Mouse (Mus musculus) layer of hippocampus, adult 18-20 months (tissue): Measurements from ENCODE around the gene Gm26741. TPM values are rescaled to one million over a fixed set of nuclear protein-coding genes. Genes with fewer than 3 reads are reported as not detected.

Experiments
- DNase-seq, 2 experiments: peaks; one replicate each; pipeline ENCODE4 v3.0.0; 2022; ENCODE audit warnings: low spot score in 2 of 2
- total RNA-seq, 2 experiments: library from RNA; stranded (reverse); gene quantifications; 2 replicates each; pipeline ENCODE4 v1.2.3; 2021

Gm26741 gene
- total RNA-seq, 2 experiments from 2014 or later = not detected

DNA sequence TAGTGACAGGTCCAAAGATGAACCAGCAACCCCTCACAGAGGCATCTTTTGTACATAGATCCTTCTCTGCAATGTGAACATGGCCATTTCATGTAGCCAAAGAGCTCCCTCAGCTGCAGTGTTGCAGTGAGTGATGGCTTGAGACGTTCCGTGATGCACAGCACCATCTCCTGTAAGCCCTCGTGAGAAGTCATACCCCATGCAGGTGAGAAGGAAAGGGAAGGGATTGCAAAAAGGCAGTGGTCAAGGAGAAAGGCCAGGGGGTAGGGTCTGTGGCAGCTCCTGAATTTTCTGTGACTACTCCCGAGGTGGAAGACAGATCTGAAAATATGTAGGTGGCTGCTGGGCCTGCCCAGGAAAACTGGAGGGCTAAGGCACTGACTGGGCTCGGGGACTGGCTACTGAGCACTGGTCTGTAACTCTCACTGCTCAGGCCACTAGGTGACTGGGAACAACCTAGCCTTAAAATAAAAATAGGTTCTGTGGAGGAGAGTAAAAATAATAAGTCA, 30.4 kb downstream of the Gm26741 start, which contains the start of gene Nepn:
Gene Nepn (plus strand): TSS at position 51 of the 509 bp plus-strand sequence.
- no peak for DNase-seq

DNA sequence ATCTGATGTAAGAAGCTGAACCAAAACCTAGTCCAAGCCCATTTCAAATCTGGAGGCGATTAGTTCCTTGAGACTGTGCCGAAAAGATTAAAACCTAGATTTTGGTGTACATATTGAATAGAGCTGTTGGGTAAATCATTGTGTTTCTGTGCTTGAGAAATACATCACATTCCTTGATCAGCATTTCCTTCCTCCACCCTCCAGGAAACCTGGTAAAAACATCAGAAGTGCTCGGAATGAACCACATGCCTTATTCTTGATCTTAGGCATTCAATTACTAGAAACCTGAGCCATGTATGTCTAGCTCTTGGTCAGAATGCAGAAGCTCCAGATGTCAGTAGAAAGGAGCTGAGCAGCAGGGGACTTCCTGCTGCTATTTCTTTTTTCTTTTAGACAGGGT, 30.9 kb downstream of the Gm26741 start:
- no peak for DNase-seq

DNA sequence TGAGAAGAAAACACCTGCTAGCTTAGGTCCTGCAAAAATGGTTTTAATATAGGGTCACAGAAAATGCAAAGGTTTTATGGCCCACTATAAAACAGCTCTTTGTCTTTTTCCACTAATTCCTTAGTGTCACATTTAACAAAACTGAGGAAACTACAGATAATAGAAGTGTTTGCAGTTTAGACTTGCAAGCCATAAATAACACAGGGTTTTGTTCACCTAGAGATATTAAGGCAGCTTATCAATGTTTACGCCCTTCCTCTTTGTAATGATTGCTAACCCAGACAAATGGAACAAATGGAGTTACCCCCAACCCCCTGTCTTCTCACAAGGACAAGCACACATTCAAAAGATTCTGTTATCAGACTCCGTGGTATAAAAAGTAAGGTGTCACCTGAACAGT, 32.6 kb downstream of the Gm26741 start:
- DNase-seq = no peak

- no peak for DNase-seq
Observed at GRCm38 (mm10) chr10:52396647-52397046, 38.1 kb downstream of the Gm26741 start.

DNA sequence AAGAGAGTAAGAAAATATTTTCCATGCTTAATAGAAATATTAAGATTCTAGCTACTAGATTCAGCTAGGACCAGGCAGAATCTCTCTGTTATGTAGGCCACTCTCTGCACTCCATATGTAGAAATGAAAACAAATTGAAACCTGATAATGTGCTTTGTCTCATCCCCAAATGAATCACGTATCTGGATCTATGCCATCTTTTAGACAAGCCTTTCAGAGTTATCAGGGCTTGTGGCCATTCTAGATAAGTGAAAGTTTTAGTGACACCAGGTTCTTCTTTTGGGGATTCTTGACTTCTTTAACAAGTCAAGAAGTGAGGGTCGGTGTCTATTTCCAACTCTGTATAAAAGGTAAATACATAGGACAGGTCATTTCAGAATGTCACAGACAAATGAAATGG, 40.1 kb downstream of the Gm26741 start:
- DNase-seq = no peak

- DNase-seq = no peak
Observed at GRCm38 (mm10) chr10:52399722-52400121, 41.2 kb downstream of the Gm26741 start.

DNA sequence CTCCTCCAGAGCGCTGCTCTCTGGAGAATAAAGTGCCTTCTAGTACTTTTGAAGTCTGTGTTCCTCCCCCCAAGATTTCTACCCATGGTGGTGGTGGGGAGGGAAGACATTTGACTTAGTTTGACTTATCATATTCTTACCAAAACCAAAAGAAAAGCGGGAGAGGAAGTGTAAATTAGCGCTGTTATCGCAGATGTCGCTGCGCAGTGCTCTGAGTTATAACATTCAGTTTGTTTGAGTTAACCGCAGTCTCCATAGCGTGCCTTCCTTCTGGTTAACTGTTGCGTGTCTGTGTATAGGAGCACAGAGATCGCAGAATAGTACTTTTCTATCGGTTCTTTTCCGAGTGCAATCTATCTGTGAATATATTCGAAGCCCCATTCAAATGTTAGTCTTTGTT, 46.6 kb downstream of the Gm26741 start:
- no peak for DNase-seq

DNA sequence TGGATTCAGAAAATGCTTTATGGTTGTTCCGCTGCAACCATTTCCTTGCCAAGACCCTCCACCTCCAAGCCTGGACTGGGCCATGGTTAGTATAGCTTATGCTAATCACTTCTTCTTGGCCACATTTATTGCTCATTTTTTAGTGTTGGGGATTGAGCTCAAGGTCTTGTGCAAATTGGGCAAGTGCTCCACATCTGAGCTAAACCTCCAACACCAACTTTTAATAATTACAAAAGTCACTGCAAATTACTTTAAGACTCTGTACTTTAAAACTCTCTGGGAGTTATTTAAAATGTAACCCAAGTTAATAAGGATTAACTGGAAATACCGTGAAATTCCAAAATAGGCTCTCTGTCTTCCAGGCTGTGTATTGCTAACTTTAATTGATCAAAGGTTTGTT, 49.0 kb downstream of the Gm26741 start:
- no peak for DNase-seq

Other genes starting within 250 kb of the Gm26741 start
- not detected for gene Ros1, start 163.5 kb upstream of the Gm26741 start, total RNA-seq
- 1 to 10 TPM; 5.7 to 6.4 TPM for gene Dcbld1, start 125.1 kb upstream of the Gm26741 start, total RNA-seq
- 10 to 100 TPM; 35.4 to 36.5 TPM for gene Gopc, start 23.4 kb downstream of the Gm26741 start, total RNA-seq
- gene Nepn, start 30.2 kb downstream of the Gm26741 start, total RNA-seq = not detected
- 10 to 100 TPM; 59.8 to 63.4 TPM for gene Nus1, start 58.8 kb downstream of the Gm26741 start, total RNA-seq